Mouse (Mus musculus) olfactory bulb, adult 2 months (tissue): ENCODE measurements at regions not wholly inside any gene's neighbourhood (a gene's known extent, or its start where the extent isn't known, plus 50 kb on each side); places are given as distances from the start of the nearest gene placed in this dataset.

Experiments used
- H3K27ac ChIP-seq: fragments of 200-500 bp; 2 replicates; pipeline ENCODE4 v1.5.1; 2012; ENCODE audit warnings: low read depth, low read length; ENCODE audit not compliant: insufficient read depth
- H3K4me1 ChIP-seq: fragments of 200-500 bp; 2 replicates; pipeline ENCODE4 v1.6.1; 2012; ENCODE audit warnings: low read length; ENCODE audit not compliant: control insufficient read depth, insufficient read depth
- H3K4me3 ChIP-seq: fragments of 200-500 bp; 2 replicates; pipeline ENCODE4 v1.5.1; 2012; ENCODE audit warnings: mild to moderate bottlenecking, low read depth, low read length, moderate library complexity; ENCODE audit not compliant: insufficient read depth
- CTCF ChIP-seq: fragments of 200-500 bp; IDR thresholded peaks from 2 replicates; pipeline ENCODE4 v1.5.1; 2012; ENCODE audit warnings: low read depth, mild to moderate bottlenecking, low read length, moderate library complexity; ENCODE audit not compliant: insufficient read depth
- POLR2A ChIP-seq: fragments of 200-500 bp; IDR thresholded peaks from 2 replicates; pipeline ENCODE4 v1.6.1; 2012; ENCODE audit warnings: mild to moderate bottlenecking, low read depth, low read length, moderate library complexity; ENCODE audit not compliant: insufficient read depth
- WGBS: fragments of 180-500 bp; shearing (Covaris S2); methylation state at CpG from one replicate; pipeline ENCODE4 v1.1.7; 2018; 5-methylcytosine and 5-hydroxymethylcytosine counted together

GRCm38 (mm10) chr14:105799401-105799861, 97.2 kb downstream of the Spry2 start:
- WGBS, result 52% methylated on average over 3 of the region's 3 CpGs
- H3K27ac ChIP-seq, result no peak overlapping the region
- TF ChIP-seq CTCF, result no peak
- no peak for TF ChIP-seq POLR2A
- peaks cover 6% of the 10 kb centered on the region; the same call in 1 of the 2 replicates for H3K4me1 ChIP-seq
- no peak overlapping the region for H3K4me3 ChIP-seq

GRCm38 (mm10) chr14:105793010-105793702, 103.5 kb downstream of the Spry2 start:
- 83% methylated on average over 4 of the region's 4 CpGs for WGBS
- TF ChIP-seq CTCF (no peak), POLR2A (no peak)
- H3K27ac ChIP-seq, result no peak overlapping the region
- H3K4me1 ChIP-seq, result no peaks in the 10 kb centered on the region
- no peak overlapping the region for H3K4me3 ChIP-seq

- TF ChIP-seq POLR2A, result no peak
- TF ChIP-seq CTCF, result no peak
- H3K4me1 ChIP-seq, result no peaks in the 10 kb centered on the region
- no peak overlapping the region for H3K4me3 ChIP-seq
- no peak overlapping the region for H3K27ac ChIP-seq
- WGBS, result 71% methylated on average over 4 of the region's 4 CpGs
These were observed 106.2 kb downstream of the Spry2 start for GRCm38 (mm10) chr14:105790441-105790840.

- no peak for TF ChIP-seq POLR2A
- no peak for TF ChIP-seq CTCF
- WGBS, result 57% methylated on average over 5 of the region's 5 CpGs
- H3K4me3 ChIP-seq, result no peak overlapping the region
- H3K27ac ChIP-seq, result no peak overlapping the region
- H3K4me1 ChIP-seq, result 0 out of 2 replicates have a peak, but pooled peaks cover 2% of the 10 kb centered on the region
These were observed 113.2 kb downstream of the Spry2 start for GRCm38 (mm10) chr14:105783428-105783827.

DNA sequence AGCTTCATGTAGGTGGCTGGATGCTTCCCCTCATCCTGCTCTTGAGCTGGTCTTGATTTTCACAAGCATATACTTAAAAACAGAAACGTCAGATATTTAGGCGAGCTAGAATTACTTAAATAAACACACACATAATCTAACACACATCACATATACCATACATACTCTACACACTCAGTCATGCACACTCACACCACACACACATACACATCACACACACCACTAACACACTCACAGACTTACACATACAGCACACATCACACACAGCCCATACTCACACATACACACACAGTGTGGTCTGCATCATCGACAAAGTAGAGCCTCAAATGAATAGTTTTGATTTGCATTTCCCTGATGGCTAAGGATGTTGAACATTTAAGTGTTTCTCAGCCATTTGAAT, 116.9 kb downstream of the Spry2 start:
- Histone ChIP-seq H3K4me3 (no peak overlapping the region), H3K27ac (no peak overlapping the region), H3K4me1 (0 out of 2 replicates have a peak, but pooled peaks cover 2% of the 10 kb centered on the region)
- WGBS, result 45% methylated on average over 3 of the region's 3 CpGs
- no peak for TF ChIP-seq POLR2A
- no peak for TF ChIP-seq CTCF

DNA sequence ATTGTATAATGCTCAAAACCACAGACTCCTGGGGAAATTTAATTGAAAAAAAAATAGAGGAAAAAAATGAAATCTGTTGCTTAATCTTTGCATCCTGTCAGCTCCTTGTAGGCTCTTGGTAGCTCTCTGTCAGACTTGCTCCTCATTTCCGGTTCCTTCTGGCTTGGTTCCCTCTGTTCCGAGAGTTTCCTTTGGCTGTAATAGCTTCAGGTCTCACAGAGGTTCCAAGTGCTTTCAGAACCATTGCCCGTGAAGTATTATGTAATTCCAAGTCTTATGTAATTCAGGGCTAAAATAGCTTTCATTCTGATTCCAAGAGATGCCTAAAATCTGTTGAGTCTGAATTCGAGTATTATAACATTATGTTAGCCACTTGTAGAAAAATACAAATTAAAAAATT, 117.3 kb downstream of the Spry2 start:
- Histone ChIP-seq H3K4me3 (no peak overlapping the region), H3K27ac (no peak overlapping the region), H3K4me1 (0 out of 2 replicates have a peak, but pooled peaks cover 2% of the 10 kb centered on the region)
- 22% methylated on average over 4 of the region's 4 CpGs for WGBS
- TF ChIP-seq CTCF, result no peak
- TF ChIP-seq POLR2A, result no peak

DNA sequence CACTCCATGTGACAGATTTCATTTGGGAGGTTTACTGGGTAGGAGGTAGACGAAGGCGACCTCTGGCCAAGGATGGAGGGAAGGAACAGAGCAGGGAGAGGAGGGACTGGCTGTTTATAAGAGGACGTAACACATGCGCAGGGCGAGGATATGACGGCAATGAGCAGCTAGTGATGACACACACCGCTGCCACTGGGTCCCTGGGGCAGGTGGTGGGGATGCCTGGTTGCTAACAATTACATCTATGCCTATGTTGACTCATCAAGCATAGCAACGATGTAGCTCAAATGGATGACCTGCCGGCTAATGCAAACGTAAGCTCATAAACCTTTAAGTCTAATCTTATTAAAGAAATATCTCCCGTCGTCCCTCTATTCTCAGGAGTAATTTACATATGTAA, 122.9 kb downstream of the Spry2 start:
- no peak overlapping the region for H3K27ac ChIP-seq
- WGBS, result 94% methylated on average over 12 of the region's 12 CpGs
- no peak for TF ChIP-seq CTCF
- no peak for TF ChIP-seq POLR2A
- no peak overlapping the region for H3K4me3 ChIP-seq
- H3K4me1 ChIP-seq, result no peaks in the 10 kb centered on the region

DNA sequence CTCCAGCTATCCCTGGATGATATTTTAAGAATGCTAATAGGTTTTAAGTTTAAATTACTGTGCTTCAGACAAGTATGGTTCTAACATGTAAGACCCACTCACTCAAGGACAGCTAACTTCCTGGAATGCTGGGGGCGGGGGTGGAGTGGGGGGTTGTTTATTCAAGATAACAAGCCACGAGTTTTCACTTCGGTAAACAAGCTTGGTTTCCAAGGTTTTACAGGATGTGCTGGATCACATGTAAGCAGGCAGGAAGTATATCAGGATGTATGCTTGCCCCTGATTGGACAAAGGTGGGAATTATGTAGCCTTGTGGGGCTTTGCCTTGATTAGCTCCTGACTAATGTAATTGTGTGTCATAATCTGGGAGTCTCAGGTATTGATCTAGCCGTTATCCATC, 129.5 kb downstream of the Spry2 start:
- Histone ChIP-seq H3K27ac (no peak overlapping the region), H3K4me3 (no peak overlapping the region), H3K4me1 (no peaks in the 10 kb centered on the region)
- TF ChIP-seq POLR2A (no peak), CTCF (no peak)
- WGBS, result 64% methylated on average over 4 of the region's 4 CpGs

DNA sequence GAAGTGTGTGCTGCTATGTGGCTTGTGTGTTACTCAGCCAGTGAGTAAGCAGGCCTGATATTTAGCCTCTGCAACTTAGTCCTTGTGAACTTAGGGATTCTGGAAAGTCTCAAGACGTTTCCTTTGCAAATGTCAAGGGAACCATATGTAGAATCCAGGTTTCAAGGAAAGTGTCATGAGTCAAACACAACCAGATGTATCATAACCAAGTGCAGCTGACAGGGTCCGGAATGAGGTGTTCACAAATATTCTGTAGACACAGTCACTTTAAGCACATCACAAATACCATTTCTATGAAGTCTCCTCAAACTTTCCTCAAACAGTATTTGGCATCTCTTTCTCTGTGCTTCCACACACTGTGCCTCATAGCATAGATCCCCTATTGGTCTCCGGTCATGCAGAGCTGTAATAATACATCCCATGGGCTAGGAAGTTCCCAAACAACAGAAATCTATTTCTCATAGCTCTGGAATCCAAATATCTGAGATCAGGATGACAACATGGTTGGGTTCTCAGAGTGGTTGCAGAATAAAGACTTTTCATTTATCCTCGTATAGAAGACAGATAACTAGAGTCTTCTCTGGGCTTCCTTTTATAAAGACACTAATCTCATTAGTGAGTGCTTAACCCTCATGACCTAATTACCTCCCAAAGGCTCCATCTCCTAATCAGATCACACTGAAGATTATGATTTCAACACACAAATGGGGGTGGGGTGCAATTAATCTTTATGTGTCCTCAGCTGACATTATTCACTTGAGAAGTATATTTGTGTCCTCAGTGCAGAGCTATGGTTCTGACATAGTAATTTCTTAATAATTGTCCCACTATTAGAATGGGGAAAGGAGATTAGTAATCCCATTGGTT, 143.9 kb downstream of the Spry2 start:
- Histone ChIP-seq H3K27ac (no peak overlapping the region), H3K4me3 (no peak overlapping the region), H3K4me1 (no peaks in the 10 kb centered on the region)
- TF ChIP-seq POLR2A (no peak), CTCF (no peak)
- 79% methylated on average over 4 of the region's 4 CpGs for WGBS
